Mouse (Mus musculus) MEL (cell line): ENCODE results near the gene 1700013G24Rik. TPM values are rescaled to one million over a fixed set of nuclear protein-coding genes. Genes with fewer than 3 reads are reported as not detected.

Experiments
- DNase-seq: peaks from one replicate; pipeline ENCODE4 v3.0.0; 2011; ENCODE audit warnings: low read depth, low spot score
- H3K27ac ChIP-seq: 2 replicates; pipeline ENCODE4 v1.5.1; 2012; ENCODE audit warnings: low read depth, mild to moderate bottlenecking, control low read depth, low read length, moderate library complexity; ENCODE audit not compliant: control insufficient read depth
- H3K27me3 ChIP-seq, 2 experiments: fragments of 150-350 bp in 1 of 2; sonication (generic) in 1 of 2; 2 replicates each; pipeline ENCODE4 v1.6.1; 2012; ENCODE audit warnings: low read length in 2 of 2, mild to moderate bottlenecking in 2 of 2, improper control_type of control experiment in 1 of 2, moderate library complexity in 1 of 2; ENCODE audit not compliant: insufficient read depth in 2 of 2, control insufficient read depth in 1 of 2
- H3K36me3 ChIP-seq, 2 experiments: 2 replicates each; pipeline ENCODE4 v1.6.1; 2012 to 2014; ENCODE audit warnings: low read length in 2 of 2, improper control_type of control experiment in 1 of 2, inconsistent platforms in 1 of 2, mild to moderate bottlenecking in 1 of 2; ENCODE audit not compliant: insufficient read depth in 2 of 2, control insufficient read depth in 1 of 2
- H3K4me1 ChIP-seq, 2 experiments: fragments of 150-350 bp in 1 of 2; sonication (generic) in 1 of 2; 2 replicates each; pipeline ENCODE4 v1.6.1; 2012; ENCODE audit warnings: low read length in 2 of 2, improper control_type of control experiment in 1 of 2, mild to moderate bottlenecking in 1 of 2; ENCODE audit not compliant: insufficient read depth in 2 of 2, control insufficient read depth in 1 of 2
- H3K4me3 ChIP-seq, 2 experiments: fragments of 150-350 bp in 1 of 2; sonication (generic) in 1 of 2; 2 replicates each; pipeline ENCODE4 v1.5.1; 2012; ENCODE audit warnings: low read depth in 2 of 2, low read length in 2 of 2, mild to moderate bottlenecking in 2 of 2, moderate library complexity in 2 of 2, control low read depth in 1 of 2, improper control_type of control experiment in 1 of 2; ENCODE audit not compliant: control insufficient read depth in 1 of 2, insufficient read depth in 1 of 2
- H3K79me2 ChIP-seq: 2 replicates; pipeline ENCODE4 v1.6.1; 2012; ENCODE audit warnings: mild to moderate bottlenecking, low read length, moderate library complexity; ENCODE audit not compliant: control insufficient read depth, poor library complexity, insufficient read depth
- H3K9ac ChIP-seq: 2 replicates; pipeline ENCODE4 v1.6.1; 2012; ENCODE audit warnings: low read depth, mild to moderate bottlenecking, control low read depth, low read length, moderate library complexity; ENCODE audit not compliant: control insufficient read depth, poor library complexity, severe bottlenecking
- H3K9me3 ChIP-seq: fragments of 150-350 bp; sonication (generic); replicated peaks from 2 replicates; pipeline ENCODE4 v1.6.1; 2012; ENCODE audit warnings: mild to moderate bottlenecking, low read length, improper control_type of control experiment, moderate library complexity; ENCODE audit not compliant: insufficient read depth
- BHLHE40 ChIP-seq: IDR thresholded peaks from 2 replicates; pipeline ENCODE4 v1.6.1; 2012; ENCODE audit warnings: low read depth, mild to moderate bottlenecking, inconsistent platforms, low read length, improper control_type of control experiment, borderline replicate concordance
- CHD1 ChIP-seq: IDR thresholded peaks from 2 replicates; pipeline ENCODE4 v1.6.1; 2012; ENCODE audit warnings: low read depth, mild to moderate bottlenecking, inconsistent platforms, low read length, improper control_type of control experiment
- CHD2 ChIP-seq: IDR thresholded peaks from 2 replicates; pipeline ENCODE4 v1.6.1; 2011; ENCODE audit warnings: low read length, improper control_type of control experiment
- CTCF ChIP-seq, 3 experiments: IDR thresholded peaks in 2 of 3; conservative IDR thresholded peaks in 1 of 3; 2 replicates each; pipeline ENCODE4 v1.5.1; 2011 to 2012; ENCODE audit warnings: low read length in 3 of 3, low read depth in 2 of 3, mild to moderate bottlenecking in 2 of 3, improper control_type of control experiment in 1 of 3, inconsistent platforms in 1 of 3, mixed read lengths in 1 of 3, moderate library complexity in 1 of 3; ENCODE audit not compliant: control insufficient read depth in 1 of 3, insufficient read depth in 1 of 3, poor library complexity in 1 of 3, severe bottlenecking in 1 of 3
- E2F4 ChIP-seq: IDR thresholded peaks from 2 replicates; pipeline ENCODE4 v1.6.1; 2011; ENCODE audit warnings: low read depth, low read length, improper control_type of control experiment, borderline replicate concordance
- ELF1 ChIP-seq: IDR thresholded peaks from 2 replicates; pipeline ENCODE4 v1.6.1; 2014; ENCODE audit warnings: low read depth, mild to moderate bottlenecking, inconsistent platforms, low read length, improper control_type of control experiment, moderate library complexity
- GABPA ChIP-seq: IDR thresholded peaks from 2 replicates; pipeline ENCODE4 v1.6.1; 2012; ENCODE audit warnings: low read depth, mild to moderate bottlenecking, inconsistent platforms, low read length, improper control_type of control experiment, moderate library complexity
- GATA1 ChIP-seq: IDR thresholded peaks from 2 replicates; pipeline ENCODE4 v1.6.1; 2011; ENCODE audit warnings: low read depth, low read length, improper control_type of control experiment
- JUND ChIP-seq: IDR thresholded peaks from 2 replicates; pipeline ENCODE4 v1.6.1; 2011; ENCODE audit warnings: low read depth, mild to moderate bottlenecking, improper control_type of control experiment, low read length
- KAT2A ChIP-seq: conservative IDR thresholded peaks from 2 replicates; pipeline ENCODE4 v1.6.1; 2012; ENCODE audit warnings: low read depth, low read length, improper control_type of control experiment, inconsistent platforms
- MAFK ChIP-seq: IDR thresholded peaks from 2 replicates; pipeline ENCODE4 v1.6.1; 2011; ENCODE audit warnings: low read depth, mild to moderate bottlenecking, low read length, improper control_type of control experiment, borderline replicate concordance
- MAX ChIP-seq: IDR thresholded peaks from 2 replicates; pipeline ENCODE4 v1.6.1; 2011; ENCODE audit warnings: low read length, improper control_type of control experiment
- MAZ ChIP-seq: IDR thresholded peaks from 2 replicates; pipeline ENCODE4 v1.6.1; 2012; ENCODE audit warnings: low read depth, mild to moderate bottlenecking, inconsistent platforms, low read length, improper control_type of control experiment
- MXI1 ChIP-seq: IDR thresholded peaks from 2 replicates; pipeline ENCODE4 v1.6.1; 2011; ENCODE audit warnings: mild to moderate bottlenecking, low read depth, low read length, improper control_type of control experiment
- MYB ChIP-seq: IDR thresholded peaks from 2 replicates; pipeline ENCODE4 v1.6.1; 2011; ENCODE audit warnings: mild to moderate bottlenecking, low read depth, low read length, improper control_type of control experiment
- MYC ChIP-seq: IDR thresholded peaks from 2 replicates; pipeline ENCODE4 v1.6.1; 2011; ENCODE audit warnings: low read depth, mild to moderate bottlenecking, low read length, improper control_type of control experiment, moderate library complexity
- NELFE ChIP-seq: IDR thresholded peaks from 2 replicates; pipeline ENCODE4 v1.6.1; 2011; ENCODE audit warnings: low read depth, low read length, improper control_type of control experiment
- NRF1 ChIP-seq: IDR thresholded peaks from 2 replicates; pipeline ENCODE4 v1.6.1; 2014; ENCODE audit warnings: low read depth, mild to moderate bottlenecking, inconsistent platforms, low read length, improper control_type of control experiment, moderate library complexity; ENCODE audit not compliant: poor library complexity, insufficient read depth, severe bottlenecking
- POLR2AphosphoS5 ChIP-seq: IDR thresholded peaks from 2 replicates; pipeline ENCODE4 v1.6.1; 2012; ENCODE audit warnings: low read depth, borderline replicate concordance, mild to moderate bottlenecking, inconsistent platforms, low read length, moderate library complexity, mixed read lengths
- RAD21 ChIP-seq: IDR thresholded peaks from 2 replicates; pipeline ENCODE4 v1.6.1; 2011; ENCODE audit warnings: mild to moderate bottlenecking, low read depth, low read length, improper control_type of control experiment
- RCOR1 ChIP-seq: IDR thresholded peaks from 2 replicates; pipeline ENCODE4 v1.6.1; 2012; ENCODE audit warnings: low read depth, mild to moderate bottlenecking, inconsistent platforms, low read length, improper control_type of control experiment
- SIN3A ChIP-seq: IDR thresholded peaks from 2 replicates; pipeline ENCODE4 v1.6.1; 2012; ENCODE audit warnings: low read length, improper control_type of control experiment, inconsistent platforms
- SMC3 ChIP-seq: IDR thresholded peaks from 2 replicates; pipeline ENCODE4 v1.6.1; 2011; ENCODE audit warnings: low read depth, low read length, improper control_type of control experiment
- TAL1 ChIP-seq: IDR thresholded peaks from 2 replicates; pipeline ENCODE4 v1.6.1; 2012; ENCODE audit warnings: mild to moderate bottlenecking, inconsistent platforms, low read length, moderate library complexity, mixed read lengths
- TCF12 ChIP-seq: IDR thresholded peaks from 2 replicates; pipeline ENCODE4 v1.6.1; 2014; ENCODE audit warnings: low read depth, mild to moderate bottlenecking, inconsistent platforms, low read length, improper control_type of control experiment, moderate library complexity
- USF1 ChIP-seq: IDR thresholded peaks from 2 replicates; pipeline ENCODE4 v1.6.1; 2014; ENCODE audit warnings: low read depth, mild to moderate bottlenecking, inconsistent platforms, low read length, improper control_type of control experiment, moderate library complexity
- ZC3H11A ChIP-seq: IDR thresholded peaks from 2 replicates; pipeline ENCODE4 v1.6.1; 2012; ENCODE audit warnings: low read depth, mild to moderate bottlenecking, inconsistent platforms, low read length, improper control_type of control experiment
- ZKSCAN1 ChIP-seq: IDR thresholded peaks from 2 replicates; pipeline ENCODE4 v1.6.1; 2012; ENCODE audit warnings: low read depth, mild to moderate bottlenecking, inconsistent platforms, low read length, improper control_type of control experiment, moderate library complexity
- ZMIZ1 ChIP-seq: IDR thresholded peaks from 2 replicates; pipeline ENCODE4 v1.6.1; 2012; ENCODE audit warnings: low read depth, mild to moderate bottlenecking, inconsistent platforms, low read length, improper control_type of control experiment, moderate library complexity
- polyA plus RNA-seq, 2 experiments: library from polyadenylated mRNA; stranded (reverse) in 1 of 2; unstranded in 1 of 2; fragments of >175 nt in 1 of 2; fragments of >200 nt in 1 of 2; gene quantifications; 2 replicates each; pipeline versions ENCODE4 v1.2.1 to v1.2.4; 2012; ENCODE audit warnings: low replicate concordance in 2 of 2, low read depth in 1 of 2; ENCODE audit not compliant: insufficient read length in 2 of 2, insufficient read depth in 1 of 2, missing spikeins in 1 of 2
- total RNA-seq: library from RNA; depleted of rRNA; stranded (reverse); fragments of 300-350 nt; gene quantifications from 2 replicates; pipeline ENCODE4 v1.2.3, GENCODE M21; 2012

1700013G24Rik gene
- total and polyA plus RNA-seq, 3 experiments: not detected

- Histone ChIP-seq H3K4me3 (no peak overlapping the region), H3K27ac (no peak overlapping the region), H3K9ac (no peak overlapping the region), H3K4me1 (no peaks in the 10 kb centered on the region), H3K9me3 (no peaks in the 10 kb centered on the region), H3K36me3 (no peaks in the 10 kb centered on the region), H3K79me2 (no peaks in the 10 kb centered on the region), H3K27me3 (no peaks in the 10 kb centered on the region)
- no peak for DNase-seq
- TF ChIP-seq MYB (no peak), TAL1 (no peak), GABPA (no peak), POLR2AphosphoS5 (no peak), MYC (no peak), SMC3 (no peak), CHD2 (no peak), MAX (no peak), USF1 (no peak), ZMIZ1 (no peak), NRF1 (no peak), CTCF (IDR thresholded peaks at IDR 0.05 in 2 of 3, conservative IDR thresholded peaks at IDR 0.05 in 1 of 3; ENCODE audit: control insufficient read depth in 1 of 3, insufficient read depth in 1 of 3, low read depth in 2 of 3, low read length in 3 of 3, poor library complexity in 1 of 3, severe bottlenecking in 1 of 3) (no peak), RCOR1 (no peak), KAT2A (no peak), BHLHE40 (no peak), MXI1 (no peak), E2F4 (no peak)
Observed at GRCm38 (mm10) chr4:137458861-137459260, 5.8 kb downstream of the 1700013G24Rik start.

- H3K9ac ChIP-seq: no peak overlapping the region
- H3K36me3 ChIP-seq: no peaks in the 10 kb centered on the region
Observed at GRCm38 (mm10) chr4:137460676-137461075, 7.6 kb downstream of the 1700013G24Rik start.

More at GRCm38 (mm10) chr4:137460676-137461075, 7.6 kb downstream of the 1700013G24Rik start:
- TF ChIP-seq SIN3A (no peak), RAD21 (no peak), JUND (no peak), SMC3 (no peak), TCF12 (no peak), MXI1 (no peak), GATA1 (no peak), CTCF (IDR thresholded peaks at IDR 0.05 in 2 of 3, conservative IDR thresholded peaks at IDR 0.05 in 1 of 3; ENCODE audit: control insufficient read depth in 1 of 3, insufficient read depth in 1 of 3, low read depth in 2 of 3, low read length in 3 of 3, poor library complexity in 1 of 3, severe bottlenecking in 1 of 3) (no peak), CHD1 (no peak), POLR2AphosphoS5 (no peak), MAFK (no peak), ZKSCAN1 (no peak), MAZ (no peak), ZMIZ1 (no peak), ELF1 (no peak), NELFE (no peak), RCOR1 (no peak), MYB (no peak), ZC3H11A (no peak), TAL1 (no peak)
- no peak for DNase-seq
- Histone ChIP-seq H3K4me3 (no peak overlapping the region), H3K79me2 (no peaks in the 10 kb centered on the region), H3K27ac (no peak overlapping the region), H3K27me3 (no peaks in the 10 kb centered on the region), H3K9me3 (no peaks in the 10 kb centered on the region), H3K4me1 (no peaks in the 10 kb centered on the region)
